Mouse (Mus musculus): ENCODE measurements around the gene Hs3st1.

DNA sequence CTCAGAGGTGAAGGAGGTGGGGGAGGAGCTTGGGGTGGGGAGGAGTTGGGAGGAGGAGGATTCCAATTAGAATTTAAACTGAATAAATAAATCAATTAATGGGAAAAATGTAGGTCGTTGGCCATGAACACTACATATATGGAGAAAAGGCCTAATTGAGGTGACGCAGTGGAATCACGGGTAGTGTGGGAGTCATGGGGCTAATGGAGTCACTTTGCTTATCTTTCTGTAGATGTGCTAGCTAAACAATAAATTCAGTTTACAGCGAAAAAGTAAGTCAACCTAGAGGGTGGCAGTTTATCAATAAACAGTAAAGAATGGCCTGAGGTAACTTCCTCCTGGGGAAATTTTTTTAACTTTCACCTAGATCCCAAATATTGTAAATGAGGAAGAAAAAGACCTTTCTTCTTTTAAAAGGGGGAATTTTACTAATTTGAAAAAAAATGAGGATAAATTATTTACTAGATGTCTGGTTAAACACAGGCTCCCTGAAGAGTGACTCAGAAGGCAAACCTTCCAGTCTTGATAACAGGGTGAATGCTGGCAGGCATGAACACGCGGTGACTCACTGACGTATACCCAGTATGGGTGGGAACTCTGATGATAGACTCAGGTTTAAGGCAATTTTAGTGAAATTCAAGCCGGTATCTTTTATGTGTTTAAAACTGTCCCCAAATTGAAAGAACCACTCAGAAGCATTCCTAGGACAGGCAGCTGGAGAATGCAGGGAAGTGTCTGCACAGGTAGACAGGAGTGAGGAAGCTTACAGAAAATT lies 6.6 kb upstream of the Hs3st1 start:
- TF ChIP-seq CTCF (IDR thresholded peaks at IDR 0.05; ENCODE audit: extremely low read depth, insufficient read length, insufficient replicate concordance, low read depth, low read length) (no peak), POLR2A (IDR thresholded peaks at IDR 0.05; ENCODE audit: low read depth, low read length) (no peak)
